Mouse (Mus musculus): ENCODE results near the gene Spaca7. TPM values are rescaled to one million over a fixed set of nuclear protein-coding genes. Genes with fewer than 3 reads are reported as not detected.

Gene Spaca7
- polyA plus RNA-seq, 1 experiment from 2014 or later: not detected

- H3K4me2 ChIP-seq: no peak overlapping the region
- H3K9me3 ChIP-seq: no peaks in the 10 kb centered on the region
- 90% methylated on average over 18 of the region's 18 CpGs for WGBS
- H3K36me3 ChIP-seq (replicated peaks): peaks cover 27% of the 10 kb centered on the region; the same call in 1 of the 2 replicates
- H3K4me1 ChIP-seq: peaks cover 8% of the 10 kb centered on the region; the same call in 1 of the 2 replicates
- H3K9ac ChIP-seq: no peak overlapping the region
- H3K27me3 ChIP-seq (replicated peaks): no peaks in the 10 kb centered on the region
- H3K4me3 ChIP-seq: no peak overlapping the region
- no peak for ATAC-seq (replicated peaks)
- no peak overlapping the region for H3K27ac ChIP-seq
Measured at GRCm38 (mm10) chr8:12621550-12622222, 48.9 kb downstream of the Spaca7 start.

DNA sequence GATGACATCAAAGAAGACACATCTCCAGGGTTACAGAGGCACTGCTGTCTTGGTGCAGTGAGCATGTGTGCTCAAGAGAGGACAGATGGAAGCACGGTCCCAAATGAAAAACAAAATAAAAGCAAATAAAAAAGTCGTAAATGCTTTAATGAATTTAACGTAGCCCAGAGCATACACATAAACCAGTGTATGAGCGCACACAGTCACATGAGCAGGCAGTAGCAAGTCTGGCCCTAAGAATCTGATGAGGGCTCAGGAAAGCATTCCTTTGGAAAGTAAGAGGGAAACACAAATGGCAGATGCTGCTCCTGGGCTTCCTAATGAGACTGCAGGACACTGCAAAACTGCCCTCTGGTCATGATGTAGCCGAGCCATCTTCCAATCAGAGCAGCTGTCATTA, 53.1 kb downstream of the Spaca7 start:
- Histone ChIP-seq H3K4me3 (no peak overlapping the region), H3K27me3 (replicated peaks) (no peaks in the 10 kb centered on the region), H3K27ac (no peak overlapping the region), H3K4me2 (no peak overlapping the region), H3K9me3 (no peaks in the 10 kb centered on the region), H3K4me1 (peaks cover 8% of the 10 kb centered on the region; the same call in 1 of the 2 replicates), H3K9ac (no peak overlapping the region), H3K36me3 (replicated peaks) (peaks cover 17% of the 10 kb centered on the region; the same call in 1 of the 2 replicates)
- peak; percentile 52; the same call in 1 of the 2 replicates for ATAC-seq (replicated peaks)
- WGBS: 66% methylated on average over 5 of the region's 5 CpGs

DNA sequence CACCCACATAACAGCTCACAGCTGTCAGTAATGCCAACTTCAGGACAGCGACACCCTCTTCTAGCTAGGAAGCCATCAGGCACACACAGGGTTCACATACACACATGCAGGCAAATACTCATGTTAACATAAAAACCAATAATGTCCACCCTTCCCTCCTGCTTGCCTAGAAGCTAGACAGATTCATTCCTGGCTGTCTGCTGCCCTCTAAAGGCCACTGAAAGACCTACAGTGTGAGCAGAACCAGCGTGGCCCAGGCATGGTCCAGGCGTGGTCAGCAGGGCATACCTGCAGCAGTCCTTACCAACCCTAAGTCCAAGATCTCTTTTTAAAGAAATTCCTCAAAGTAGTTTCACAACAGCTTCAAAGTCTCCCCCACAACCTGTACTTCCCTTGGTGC, 56.2 kb downstream of the Spaca7 start:
- Histone ChIP-seq H3K4me2 (no peak overlapping the region), H3K4me3 (no peak overlapping the region), H3K27me3 (replicated peaks) (no peaks in the 10 kb centered on the region), H3K27ac (no peak overlapping the region), H3K9ac (no peak overlapping the region), H3K9me3 (no peaks in the 10 kb centered on the region), H3K36me3 (replicated peaks) (no peaks in the 10 kb centered on the region; the same call in 1 of the 2 replicates), H3K4me1 (peaks cover 8% of the 10 kb centered on the region; the same call in 1 of the 2 replicates)
- WGBS: 40% methylated on average over 3 of the region's 3 CpGs
- ATAC-seq (replicated peaks): peak; percentile 83; the same call in 1 of the 2 replicates

GRCm38 (mm10) chr8:12635366-12635765, 62.5 kb downstream of the Spaca7 start:
- H3K27ac ChIP-seq: no peak overlapping the region

DNA sequence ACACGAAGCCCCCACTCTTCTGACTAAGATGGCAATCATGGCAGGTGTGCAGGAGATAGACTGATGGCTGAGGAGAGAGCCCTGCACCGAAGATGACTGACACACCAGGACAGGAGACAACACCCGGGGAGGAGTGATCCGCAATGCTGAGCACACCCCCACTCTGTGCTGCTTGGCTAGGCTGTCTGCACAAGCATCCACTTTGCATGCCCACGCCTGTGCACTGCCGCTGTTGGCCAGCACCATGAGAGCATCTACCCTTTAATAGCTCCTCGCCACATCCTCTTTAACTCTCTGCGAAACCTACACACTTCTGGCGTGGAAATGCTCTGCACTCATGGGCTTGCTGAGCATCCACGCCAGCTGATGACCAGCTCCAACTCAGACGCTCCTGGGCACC, 65.6 kb downstream of the Spaca7 start:
- 92% methylated on average over 11 of the region's 11 CpGs for WGBS
- Histone ChIP-seq H3K27me3 (replicated peaks) (no peaks in the 10 kb centered on the region), H3K36me3 (replicated peaks) (peaks cover 36% of the 10 kb centered on the region), H3K4me1 (no peaks in the 10 kb centered on the region), H3K4me2 (no peak overlapping the region), H3K27ac (no peak overlapping the region), H3K9ac (no peak overlapping the region), H3K4me3 (no peak overlapping the region), H3K9me3 (no peaks in the 10 kb centered on the region)
- ATAC-seq (replicated peaks): no peak

More at GRCm38 (mm10) chr8:12635366-12635765, 62.5 kb downstream of the Spaca7 start:
- Histone ChIP-seq H3K4me2 (no peak overlapping the region), H3K4me1 (no peaks in the 10 kb centered on the region), H3K36me3 (replicated peaks) (peaks cover 30% of the 10 kb centered on the region), H3K9ac (no peak overlapping the region), H3K27me3 (replicated peaks) (no peaks in the 10 kb centered on the region), H3K4me3 (no peak overlapping the region), H3K9me3 (no peaks in the 10 kb centered on the region)
- 80% methylated on average over 2 of the region's 2 CpGs for WGBS
- ATAC-seq (replicated peaks): no peak

GRCm38 (mm10) chr8:12641527-12641926, 68.7 kb downstream of the Spaca7 start:
- Histone ChIP-seq H3K4me2 (no peak overlapping the region), H3K4me3 (no peak overlapping the region), H3K9ac (no peak overlapping the region), H3K4me1 (no peaks in the 10 kb centered on the region), H3K36me3 (replicated peaks) (peaks cover 26% of the 10 kb centered on the region), H3K9me3 (no peaks in the 10 kb centered on the region), H3K27ac (no peak overlapping the region), H3K27me3 (replicated peaks) (no peaks in the 10 kb centered on the region)
- ATAC-seq (replicated peaks): no peak
- 95% methylated on average over 6 of the region's 6 CpGs for WGBS

- WGBS: 88% methylated on average over 8 of the region's 8 CpGs
- no peak for ATAC-seq (replicated peaks)
- no peak overlapping the region for H3K9ac ChIP-seq
Measured at GRCm38 (mm10) chr8:12644341-12644740, 71.5 kb downstream of the Spaca7 start.

GRCm38 (mm10) chr8:12644894-12645293, 72.1 kb downstream of the Spaca7 start:
- no peak overlapping the region for H3K9ac ChIP-seq
- H3K4me2 ChIP-seq: no peak overlapping the region
- H3K9me3 ChIP-seq: no peaks in the 10 kb centered on the region
- H3K4me3 ChIP-seq: no peak overlapping the region
- peaks cover 23% of the 10 kb centered on the region for H3K36me3 ChIP-seq (replicated peaks)
- H3K4me1 ChIP-seq: no peaks in the 10 kb centered on the region
- H3K27me3 ChIP-seq (replicated peaks): no peaks in the 10 kb centered on the region
- 85% methylated on average over 7 of the region's 7 CpGs for WGBS
- no peak overlapping the region for H3K27ac ChIP-seq
- no peak for ATAC-seq (replicated peaks)

More at GRCm38 (mm10) chr8:12644341-12644740, 71.5 kb downstream of the Spaca7 start:
- Histone ChIP-seq H3K27me3 (replicated peaks) (no peaks in the 10 kb centered on the region), H3K36me3 (replicated peaks) (peaks cover 24% of the 10 kb centered on the region), H3K4me1 (no peaks in the 10 kb centered on the region), H3K9me3 (no peaks in the 10 kb centered on the region), H3K27ac (no peak overlapping the region), H3K4me2 (no peak overlapping the region), H3K4me3 (no peak overlapping the region)

DNA sequence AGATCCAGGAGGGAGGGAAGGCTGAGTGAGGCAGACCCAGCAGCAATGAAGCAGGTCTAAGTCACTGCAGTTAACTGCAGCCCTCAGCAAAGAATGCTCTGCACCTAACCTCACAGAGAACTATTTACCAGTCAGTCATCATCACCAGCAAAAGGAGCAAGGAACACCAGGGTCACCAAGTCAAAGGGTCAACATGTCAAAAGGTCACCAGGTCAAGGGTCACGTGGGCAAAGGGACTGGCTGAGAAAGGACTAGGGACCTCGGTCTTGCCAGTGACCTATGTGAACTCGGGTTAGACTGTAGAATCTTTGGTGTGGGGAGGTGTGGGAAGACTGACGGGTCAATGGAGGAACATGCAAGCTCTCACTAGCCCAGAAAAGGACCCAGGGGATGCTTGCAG, 73.7 kb downstream of the Spaca7 start:
- no peak overlapping the region for H3K4me2 ChIP-seq
- H3K36me3 ChIP-seq (replicated peaks): peaks cover 13% of the 10 kb centered on the region; the same call in 1 of the 2 replicates
- H3K27ac ChIP-seq: no peak overlapping the region
- no peak overlapping the region for H3K9ac ChIP-seq
- WGBS: 62% methylated on average over 4 of the region's 4 CpGs
- no peaks in the 10 kb centered on the region for H3K27me3 ChIP-seq (replicated peaks)
- no peak overlapping the region for H3K4me3 ChIP-seq
- H3K4me1 ChIP-seq: no peaks in the 10 kb centered on the region
- no peak for ATAC-seq (replicated peaks)
- no peaks in the 10 kb centered on the region for H3K9me3 ChIP-seq

- Histone ChIP-seq H3K27ac (no peak overlapping the region), H3K4me3 (no peak overlapping the region), H3K4me2 (no peak overlapping the region), H3K27me3 (replicated peaks) (no peaks in the 10 kb centered on the region), H3K9ac (no peak overlapping the region), H3K4me1 (no peaks in the 10 kb centered on the region), H3K36me3 (replicated peaks) (peaks cover 29% of the 10 kb centered on the region; the same call in 1 of the 2 replicates), H3K9me3 (no peaks in the 10 kb centered on the region)
- WGBS: 95% methylated on average over 4 of the region's 4 CpGs
- no peak for ATAC-seq (replicated peaks)
Measured at GRCm38 (mm10) chr8:12648951-12649350, 76.1 kb downstream of the Spaca7 start.

Other genes with a start within 250 kb of the Spaca7 start
- gene Sox1, start 177.7 kb upstream of the Spaca7 start, polyA plus RNA-seq (2015; fragmentation: Nextera tagmentation; extraction: Ambion mirVana): 2.2 and 2.4 TPM in 2 replicates
- 40.8 and 42.2 TPM in 2 replicates for gene Tubgcp3, start 99.2 kb downstream of the Spaca7 start, polyA plus RNA-seq (2015; fragmentation: Nextera tagmentation; extraction: Ambion mirVana)
- gene Atp11a, start 184.0 kb downstream of the Spaca7 start, polyA plus RNA-seq (2015; fragmentation: Nextera tagmentation; extraction: Ambion mirVana): 14.7 and 17.5 TPM in 2 replicates